Mouse (Mus musculus): ENCODE results near the gene Creb3l1.

Gene Creb3l1

DNA sequence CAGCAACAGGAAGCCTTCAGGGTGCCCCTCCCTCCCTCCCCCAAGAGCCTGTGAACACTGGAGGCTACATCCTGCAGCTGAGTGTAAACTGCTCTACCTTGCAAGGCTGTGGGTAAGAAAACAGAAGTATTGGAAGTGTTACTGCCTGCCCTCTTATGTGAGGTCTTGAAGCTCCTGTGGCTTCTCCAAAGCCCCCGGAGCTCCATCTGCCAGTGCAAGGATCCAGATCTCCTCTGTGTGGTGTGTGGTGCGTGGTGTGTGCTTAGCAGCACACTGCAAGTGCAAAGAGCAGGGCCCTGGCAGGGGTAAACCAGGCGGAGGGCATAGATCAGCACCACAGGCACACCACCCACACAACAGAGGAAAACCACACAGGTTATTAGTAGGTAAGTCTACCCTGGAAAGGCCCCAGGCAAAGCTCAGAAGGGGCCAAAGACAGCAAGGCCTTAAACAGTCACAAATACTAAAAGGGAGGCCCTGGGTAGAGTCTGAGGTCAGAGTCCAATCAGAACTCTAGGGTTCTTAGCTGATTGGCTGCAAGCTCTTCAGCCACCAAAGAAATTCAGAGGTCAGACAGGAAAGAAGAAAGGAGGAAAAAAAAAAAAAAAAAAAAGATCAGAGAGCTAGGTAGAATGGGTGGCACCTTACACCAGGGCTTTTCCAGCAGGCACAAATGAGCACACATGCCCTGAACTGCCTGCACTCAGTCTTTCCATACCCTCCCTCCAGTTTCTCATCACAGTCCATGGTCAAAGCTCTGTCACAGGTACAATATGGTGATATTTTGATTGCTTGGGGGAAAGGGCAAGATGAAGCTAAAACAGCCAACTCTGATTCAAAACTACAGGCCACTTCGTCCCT, 62.2 kb downstream of the Creb3l1 start:
- DNase-seq: no peak

- DNase-seq: no peak
These were observed 63.8 kb downstream of the Creb3l1 start for GRCm38 (mm10) chr2:91960459-91960858.

DNA sequence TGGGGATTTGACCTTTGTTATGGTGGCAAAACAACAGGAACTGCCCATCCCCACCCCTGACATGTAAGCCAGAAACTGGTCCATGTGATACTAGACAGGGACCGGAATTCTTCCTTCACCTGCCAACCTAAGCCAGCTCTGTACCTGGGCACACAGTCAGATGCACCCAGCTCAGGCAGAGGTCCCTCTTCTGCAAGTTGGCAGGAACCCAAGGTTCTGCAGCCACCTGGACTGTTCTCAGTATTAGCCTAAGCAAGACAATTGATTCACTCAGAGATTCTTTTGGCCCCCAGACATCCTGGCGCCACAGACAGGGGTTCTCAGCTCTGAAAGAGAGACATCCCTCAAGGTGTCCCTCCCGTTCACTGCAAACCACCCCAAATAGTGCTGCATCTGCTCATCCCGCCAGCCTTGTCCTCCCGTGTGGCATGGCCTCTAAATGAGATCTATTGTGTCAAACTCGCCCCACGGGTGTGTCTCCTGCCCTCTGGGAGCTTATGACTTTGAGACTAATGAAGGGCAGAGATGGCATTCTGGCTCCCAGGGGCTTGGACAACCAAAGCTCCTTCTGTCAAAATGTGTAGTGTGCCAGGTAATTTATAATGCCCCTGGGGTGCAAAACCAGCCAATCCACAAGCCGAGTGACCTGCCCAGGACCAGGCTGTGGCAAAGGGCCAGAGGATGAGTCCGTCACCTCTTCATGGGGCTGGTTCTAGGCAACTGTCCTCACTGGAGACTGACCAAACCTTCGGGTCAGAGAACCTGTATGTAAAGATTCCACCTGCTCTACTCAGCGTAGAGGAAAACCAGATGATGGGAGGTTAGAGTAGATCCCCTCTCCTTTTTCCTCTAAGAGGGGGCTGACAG, 64.5 kb downstream of the Creb3l1 start:
- DNase-seq: no peak

GRCm38 (mm10) chr2:91958701-91959457, 65.4 kb downstream of the Creb3l1 start:
- peak; percentile 77 for DNase-seq

DNA sequence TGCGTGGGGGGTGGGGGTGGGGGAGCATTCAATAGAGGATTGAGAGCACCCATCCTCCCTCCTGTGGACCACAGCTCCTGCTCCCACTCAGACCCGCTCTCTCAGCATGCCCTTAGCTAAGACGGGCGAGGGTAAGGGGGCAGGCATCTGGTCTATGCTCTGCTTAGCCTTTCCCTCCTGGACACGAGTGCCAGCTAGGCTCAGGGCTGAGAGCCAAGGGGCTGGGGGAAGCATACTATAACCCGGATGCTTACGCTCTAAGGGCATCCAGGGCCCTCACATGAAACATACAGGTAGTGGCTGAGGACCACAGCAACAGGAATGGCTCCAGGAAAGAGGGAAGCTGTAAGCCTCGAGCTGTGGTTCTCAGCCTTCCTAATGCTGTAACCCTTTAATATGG, 66.3 kb downstream of the Creb3l1 start:
- no peak for DNase-seq

DNA sequence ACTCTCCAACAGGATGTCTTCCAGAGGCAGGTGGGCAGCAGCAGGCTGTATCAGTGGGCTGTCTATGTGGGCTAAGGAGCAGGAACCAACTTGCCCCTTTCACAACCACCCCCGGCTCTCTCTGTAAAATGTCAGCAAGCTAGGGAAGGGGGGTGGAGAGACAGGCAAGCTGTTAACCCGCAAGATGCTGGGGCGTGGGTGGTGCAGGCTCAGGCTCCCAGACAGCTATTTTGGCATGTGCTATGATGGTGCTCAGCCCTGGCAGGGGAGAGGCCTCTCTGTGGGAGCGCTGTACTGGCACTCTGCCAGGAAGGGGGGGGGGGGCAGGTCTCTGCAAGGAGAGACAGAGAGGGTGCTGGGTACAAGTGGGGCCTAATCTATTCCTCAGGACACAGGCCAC, 67.2 kb downstream of the Creb3l1 start:
- no peak for DNase-seq

DNA sequence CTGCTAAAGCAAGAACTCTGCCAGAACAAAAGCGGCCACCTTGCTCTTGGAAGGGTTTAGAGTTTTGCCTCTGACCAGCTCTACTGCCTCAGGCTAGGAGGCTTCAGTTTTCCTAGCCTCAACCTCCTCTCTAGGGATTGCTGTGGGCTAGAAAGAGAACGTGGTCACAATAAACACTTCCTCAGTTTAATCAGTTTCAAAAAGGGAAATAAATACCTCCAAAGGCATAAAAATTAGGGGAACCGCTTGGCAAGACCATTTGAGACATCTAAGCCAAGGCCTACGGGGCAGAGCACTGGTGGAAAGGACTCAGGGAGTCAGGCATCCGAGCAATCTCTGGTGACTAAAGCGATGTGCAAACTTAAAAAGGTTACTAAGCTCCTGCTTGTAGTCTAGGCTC, 68.4 kb downstream of the Creb3l1 start:
- DNase-seq: no peak

GRCm38 (mm10) chr2:91955121-91955591, 69.1 kb downstream of the Creb3l1 start:
- no peak for DNase-seq

GRCm38 (mm10) chr2:91953825-91954224, 70.5 kb downstream of the Creb3l1 start:
- DNase-seq: no peak

DNA sequence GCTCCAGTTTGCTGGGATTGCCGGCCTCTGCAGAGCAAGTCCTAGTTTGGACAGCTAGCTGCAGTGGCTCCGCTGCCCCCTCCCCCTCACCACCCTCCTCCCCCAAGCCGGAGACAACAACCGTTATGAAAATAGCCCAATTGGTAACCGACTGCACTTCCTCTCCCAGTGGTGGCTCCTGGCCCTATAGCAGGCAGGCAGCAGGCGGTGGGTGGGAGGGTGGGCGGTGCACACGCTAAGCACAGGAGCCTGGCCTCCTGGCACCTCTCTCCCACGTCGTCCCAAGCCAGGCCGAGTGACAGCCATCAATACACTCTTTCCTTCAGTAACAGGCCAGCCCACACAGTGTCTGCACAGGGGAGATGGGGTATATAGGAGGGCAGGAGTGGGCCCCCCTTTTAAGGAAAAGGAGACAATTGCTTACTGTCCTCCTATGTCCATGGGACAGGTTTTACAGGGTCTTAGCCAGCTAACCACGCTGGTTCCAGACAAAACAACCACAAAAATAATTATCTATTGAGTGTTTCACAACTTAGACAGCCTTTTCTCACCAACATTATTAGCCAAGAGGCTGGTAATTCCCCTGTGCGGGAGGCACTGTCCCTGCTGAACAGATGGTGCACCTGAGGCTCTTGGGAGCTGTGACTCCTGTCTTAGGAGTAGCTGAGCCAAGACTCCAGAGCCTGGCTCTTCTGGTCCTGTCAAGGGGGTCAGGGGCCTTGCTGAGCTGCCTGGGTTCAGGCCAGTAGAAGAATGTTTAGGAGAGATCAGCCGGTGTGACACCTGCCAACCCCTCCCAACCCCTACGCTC, 73.8 kb downstream of the Creb3l1 start:
- peak; percentile 66 for DNase-seq

DNA sequence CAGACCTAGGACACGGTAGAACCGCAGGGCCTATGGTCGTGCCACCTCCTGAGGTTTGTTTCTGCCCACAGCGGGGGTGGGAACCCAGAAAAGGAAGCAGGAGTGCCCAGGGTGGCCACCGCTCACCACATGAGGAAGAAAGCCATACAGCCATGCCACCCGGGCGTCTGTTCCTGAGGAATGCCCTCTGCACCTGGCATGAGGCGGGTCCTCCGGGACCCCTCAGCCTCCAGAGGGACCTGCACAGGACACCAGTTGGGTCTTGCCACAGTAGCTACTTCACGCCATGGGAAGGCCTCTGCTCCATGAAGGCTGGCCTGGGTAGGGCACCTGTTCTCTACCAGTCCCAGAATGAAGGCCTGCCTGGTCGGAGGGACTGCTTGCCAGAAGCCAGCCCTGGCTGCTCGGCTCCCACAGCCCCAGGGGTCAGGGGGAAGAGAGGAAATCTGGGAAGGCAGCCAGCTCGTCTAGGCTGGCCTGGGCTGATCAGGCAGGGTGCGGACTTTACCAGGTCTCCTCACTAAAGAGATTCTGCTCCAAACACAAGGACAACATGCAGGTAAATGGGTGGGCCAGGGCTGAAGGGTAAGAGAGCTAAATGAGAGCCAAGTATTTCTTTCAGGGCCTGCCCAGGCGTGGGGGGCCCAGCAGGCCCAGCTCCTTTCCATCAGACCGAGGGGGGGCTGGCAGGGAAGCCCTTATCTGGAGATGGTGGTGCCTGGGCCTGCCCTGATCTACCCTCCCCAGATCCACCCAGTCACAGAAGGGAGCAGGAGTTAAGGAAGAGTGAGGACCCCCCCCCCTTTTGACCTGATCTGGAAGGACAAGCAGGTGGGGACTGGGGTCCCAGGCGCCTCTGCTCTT, 74.7 kb downstream of the Creb3l1 start:
- DNase-seq: no peak

- DNase-seq: no peak
These were observed 75.5 kb downstream of the Creb3l1 start for GRCm38 (mm10) chr2:91948792-91949241.

GRCm38 (mm10) chr2:91948151-91948509, 76.2 kb downstream of the Creb3l1 start:
- DNase-seq: no peak

DNA sequence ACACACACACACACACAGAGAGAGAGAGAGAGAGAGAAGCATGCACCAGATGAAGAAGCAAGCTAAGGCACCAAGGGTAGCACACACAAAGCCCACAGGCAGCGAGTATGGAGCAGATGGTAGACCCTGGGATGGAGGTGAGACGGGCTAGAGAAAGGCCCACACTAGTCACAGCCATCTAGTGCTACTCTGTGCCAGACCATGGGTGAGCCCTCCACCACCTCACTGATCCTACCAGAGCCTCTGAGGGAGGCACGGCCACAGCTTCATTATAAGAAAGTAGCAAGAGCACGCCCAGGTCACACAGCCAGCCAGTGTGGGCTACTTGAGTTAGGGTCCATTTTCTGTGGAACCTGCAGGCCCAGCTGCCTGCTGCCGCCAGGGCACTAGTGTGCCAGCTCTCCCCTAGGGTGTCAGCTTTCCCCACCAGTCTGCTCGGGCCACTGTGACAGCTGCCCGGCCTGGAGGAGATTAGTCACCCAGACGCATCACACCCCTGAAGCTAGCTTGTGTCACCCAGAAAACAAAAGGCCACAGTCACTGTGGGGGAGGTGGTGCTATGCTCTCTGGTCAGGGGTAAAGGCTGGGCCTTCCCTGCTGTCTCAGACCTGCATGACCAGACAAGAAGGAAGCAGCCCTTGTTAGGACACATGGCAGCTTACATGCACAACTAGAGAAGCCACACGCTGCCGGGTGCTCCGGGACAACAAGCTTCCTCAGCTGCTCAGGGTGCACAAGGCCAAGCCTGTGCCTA, 76.7 kb downstream of the Creb3l1 start:
- no peak for DNase-seq

DNA sequence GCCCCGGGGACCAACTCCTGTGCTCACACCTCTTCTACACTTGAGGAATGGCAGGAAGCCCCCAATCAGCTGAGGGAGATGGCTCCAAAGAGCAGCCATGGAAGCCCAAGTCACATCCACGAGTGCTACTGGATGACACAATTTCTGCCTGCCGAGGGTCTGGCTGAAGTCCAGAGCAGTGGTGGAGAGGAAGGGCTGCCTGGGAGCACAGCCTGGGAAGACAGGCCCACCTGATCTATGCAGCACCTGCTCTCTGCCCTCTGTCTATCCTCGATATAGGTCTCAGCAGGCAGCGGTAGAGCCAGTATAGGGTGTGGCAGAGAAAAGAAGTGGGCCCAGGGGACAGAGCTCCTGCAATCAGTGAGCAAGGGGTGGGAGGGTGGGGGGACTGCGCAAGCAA, 77.5 kb downstream of the Creb3l1 start:
- no peak for DNase-seq

DNA sequence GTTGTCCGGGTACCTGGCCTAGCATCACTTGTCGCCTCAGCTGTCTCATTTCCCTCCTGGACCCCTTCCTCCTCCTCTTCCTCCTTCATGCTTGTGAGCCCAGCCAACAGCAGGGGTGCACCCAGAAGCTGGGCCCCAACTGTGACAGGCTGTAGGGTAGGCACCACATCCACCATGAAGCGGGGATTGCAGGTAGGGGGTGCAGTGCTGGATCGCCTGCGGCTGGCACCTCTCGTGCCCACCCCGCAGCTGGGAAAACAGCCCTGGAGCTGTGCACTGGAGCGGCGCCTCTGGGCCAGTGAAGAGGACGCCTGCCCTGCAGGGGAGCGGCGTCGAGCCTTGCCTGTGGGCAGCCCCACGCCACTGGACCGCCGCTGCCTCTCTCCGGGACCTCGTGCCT, 78.8 kb downstream of the Creb3l1 start, which contains the start of gene Gm9821:
Gm9821 (plus strand) TSS at position 221 of the 400 bp plus-strand sequence.
- DNase-seq: no peak

- peak; percentile 81 for DNase-seq
These were observed 79.9 kb downstream of the Creb3l1 start for GRCm38 (mm10) chr2:91944170-91944950.

DNA sequence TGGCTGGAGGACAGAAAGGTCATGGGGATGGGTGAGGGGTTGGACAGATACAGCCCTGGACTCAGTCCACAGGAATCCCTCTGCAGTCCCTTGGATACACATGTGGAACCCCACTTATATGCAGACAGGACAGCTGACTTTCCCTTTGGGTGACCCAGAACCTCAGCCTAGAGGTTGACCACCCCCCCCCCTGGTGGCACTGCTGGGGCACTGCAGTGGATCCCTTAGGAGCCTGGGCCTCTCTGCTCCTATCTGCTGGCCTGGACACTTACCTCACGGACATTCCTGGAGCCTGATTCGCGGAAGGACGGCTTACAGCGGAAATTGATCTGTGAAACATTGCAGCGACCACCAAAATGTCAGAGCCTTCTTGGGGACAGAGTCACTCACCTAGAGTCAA, 81.9 kb downstream of the Creb3l1 start:
- no peak for DNase-seq

DNA sequence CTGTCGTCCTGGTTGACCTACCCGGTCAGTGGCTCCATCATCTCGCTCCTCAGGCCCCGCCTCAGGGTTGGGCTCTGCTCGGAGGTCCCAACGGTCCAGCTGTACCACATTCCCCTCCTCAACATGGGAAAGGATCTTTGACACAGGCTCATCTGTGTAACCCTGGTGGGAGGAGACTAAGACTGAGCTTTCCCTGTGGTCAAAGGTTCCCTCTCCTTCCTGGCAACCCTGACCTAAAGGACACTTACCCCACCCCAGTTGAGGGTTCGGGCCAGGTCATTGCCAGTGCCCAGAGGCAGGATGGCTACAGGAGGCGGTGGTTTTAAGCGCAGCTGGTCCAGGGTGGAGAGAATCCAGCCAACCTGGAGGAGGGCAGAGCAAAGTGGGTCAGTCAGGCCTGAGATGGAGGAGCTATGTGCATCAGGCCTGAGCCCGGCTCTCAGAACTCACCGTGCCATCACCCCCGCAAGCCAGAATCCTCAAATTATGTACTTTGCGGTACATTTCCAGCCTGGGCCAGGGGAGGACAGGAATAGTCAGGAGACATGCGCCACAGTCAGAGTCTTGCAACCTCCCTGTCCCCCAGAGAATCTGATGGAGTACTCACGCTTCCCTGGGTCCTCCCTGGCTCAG, 84.9 kb downstream of the Creb3l1 start:
- DNase-seq: no peak
